Mouse (Mus musculus) gastrocnemius, postnatal 25 days (tissue): ENCODE measurements around the gene St8sia1. TPM values are rescaled to one million over a fixed set of nuclear protein-coding genes. Genes with fewer than 3 reads are reported as not detected.
"Not testable (repeated sequence)": the region's sequence is repeated elsewhere in the genome, so short reads cannot be mapped to it uniquely, and the experiment has no call there.

ENCODE experiments used
- DNase-seq: peaks from one replicate; pipeline ENCODE4 v3.0.0; 2022
- long read RNA-seq, 2 experiments: library from polyadenylated mRNA; stranded (forward); transcript quantifications; one replicate each; pipeline ENCODE4 v2.0.0; 2021
- total RNA-seq, 2 experiments: library from RNA; stranded (reverse); gene quantifications; 1 replicate in 1 of 2; 2 replicates in 1 of 2; pipeline ENCODE4 v1.2.3; 2021

The St8sia1 gene
- total RNA-seq, result under 1 TPM; 0.05 to 0.19 TPM
- long read RNA-seq, experiment 1, full-length matches to known transcripts, result 1 of 2 reads
- long read RNA-seq, experiment 1, partial matches to known transcripts, result 0 of 2 reads
- long read RNA-seq, experiment 1, other reads (novel, unspliced or antisense), result 1 of 2 reads
- long read RNA-seq, experiment 2, result 0 reads

- DNase-seq, result peak; percentile 10
Measured at GRCm38 (mm10) chr6:142964076-142964530, at the start of gene St8sia1. Gene St8sia1 (minus strand): TSS chr6:142964452.

GRCm38 (mm10) chr6:143012513-143013215, 48.4 kb upstream of the St8sia1 start:
- no peak for DNase-seq

GRCm38 (mm10) chr6:143008865-143009264, 44.6 kb upstream of the St8sia1 start:
- DNase-seq, result no peak

- DNase-seq, result not testable (repeated sequence)
Measured at GRCm38 (mm10) chr6:143005209-143005608, 41.0 kb upstream of the St8sia1 start.

- DNase-seq, result no peak
Measured at GRCm38 (mm10) chr6:143004801-143005200, 40.5 kb upstream of the St8sia1 start.

- DNase-seq, result peak; percentile 49
Measured at GRCm38 (mm10) chr6:142998221-142998999, 34.2 kb upstream of the St8sia1 start.

GRCm38 (mm10) chr6:142996887-142997286, 32.6 kb upstream of the St8sia1 start:
- DNase-seq, result no peak

GRCm38 (mm10) chr6:142995567-142995966, 31.3 kb upstream of the St8sia1 start:
- DNase-seq, result no peak

GRCm38 (mm10) chr6:142994821-142995220, 30.6 kb upstream of the St8sia1 start:
- DNase-seq, result no peak

GRCm38 (mm10) chr6:142993705-142994698, 29.8 kb upstream of the St8sia1 start:
- no peak for DNase-seq

- DNase-seq, result no peak
Measured at GRCm38 (mm10) chr6:142992971-142993370, 28.7 kb upstream of the St8sia1 start.

GRCm38 (mm10) chr6:142992099-142992498, 27.8 kb upstream of the St8sia1 start:
- no peak for DNase-seq

GRCm38 (mm10) chr6:142991391-142992059, 27.3 kb upstream of the St8sia1 start:
- no peak for DNase-seq

GRCm38 (mm10) chr6:142990516-142990915, 26.3 kb upstream of the St8sia1 start:
- no peak for DNase-seq

GRCm38 (mm10) chr6:142989495-142989894, 25.2 kb upstream of the St8sia1 start:
- no peak for DNase-seq

- DNase-seq, result peak; percentile 27
Measured at GRCm38 (mm10) chr6:142988753-142989152, 24.5 kb upstream of the St8sia1 start.

GRCm38 (mm10) chr6:142988231-142988630, 24.0 kb upstream of the St8sia1 start:
- no peak for DNase-seq

- DNase-seq, result no peak
Measured at GRCm38 (mm10) chr6:142987616-142988015, 23.4 kb upstream of the St8sia1 start.

GRCm38 (mm10) chr6:142986706-142987105, 22.5 kb upstream of the St8sia1 start:
- DNase-seq, result not testable (repeated sequence)

- DNase-seq, result not testable (repeated sequence)
Measured at GRCm38 (mm10) chr6:142985561-142986238, 21.4 kb upstream of the St8sia1 start.
